Mouse (Mus musculus): ENCODE data around the gene Tnfrsf14.

Gene Tnfrsf14

DNA sequence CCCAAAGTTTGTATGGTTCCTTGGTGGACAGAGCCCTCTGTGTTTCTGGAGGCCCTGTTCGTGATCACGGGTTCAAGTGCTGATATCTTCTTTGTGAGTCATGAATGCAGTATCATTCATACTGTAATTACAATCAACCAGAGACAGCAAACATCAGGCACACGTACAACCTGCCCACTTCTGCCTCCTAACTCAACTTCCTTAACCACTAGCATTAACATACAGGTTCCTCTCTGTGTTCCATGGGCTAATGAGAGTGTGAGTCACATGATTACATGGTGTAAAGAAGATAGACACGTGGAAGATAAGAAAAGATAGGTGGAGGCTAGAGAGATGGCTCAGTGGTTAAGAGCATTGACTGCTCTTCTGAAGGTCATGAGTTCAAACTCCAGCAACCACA, 11.7 kb downstream of the Tnfrsf14 start:
- no peak for DNase-seq (ENCODE audit: low spot score)

DNA sequence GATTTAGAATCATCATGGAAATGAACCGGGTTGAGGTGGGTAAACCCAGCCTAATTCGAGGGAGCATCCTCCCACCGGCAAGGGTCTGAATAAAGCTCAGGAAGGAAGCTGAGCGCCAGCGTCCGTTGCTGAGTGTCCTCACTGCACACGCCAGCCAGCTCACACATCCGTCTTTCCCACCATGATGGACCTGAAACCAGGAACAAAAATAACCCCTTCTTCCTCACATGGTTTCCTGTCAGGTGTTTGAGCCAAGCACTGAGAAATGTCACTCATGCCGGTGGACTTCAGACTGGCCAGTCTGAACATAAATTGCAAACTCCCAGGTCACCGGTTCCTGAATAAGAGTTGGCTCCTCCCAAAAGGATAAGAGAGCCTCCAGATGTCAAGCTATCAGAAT, 13.1 kb downstream of the Tnfrsf14 start:
- DNase-seq (ENCODE audit: low spot score), result no peak

DNA sequence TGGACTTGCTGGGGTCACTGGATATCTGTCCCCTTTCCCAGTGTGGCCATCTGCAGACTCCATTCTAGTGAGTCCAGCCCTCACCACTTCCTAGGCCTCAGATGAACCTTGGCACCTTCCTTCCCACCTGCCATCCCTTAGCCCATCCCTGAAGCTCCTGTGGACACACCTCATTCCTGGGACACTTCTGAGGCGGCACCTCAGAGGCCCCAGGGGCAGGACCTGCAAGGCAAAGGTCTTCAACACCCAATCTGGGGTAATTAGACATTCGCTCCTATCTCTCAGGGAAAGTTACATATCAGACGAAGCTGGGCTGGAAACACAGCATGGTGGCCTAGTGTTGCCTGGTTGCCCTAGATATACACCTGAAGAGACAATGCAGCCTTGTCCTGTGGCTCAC, 13.7 kb downstream of the Tnfrsf14 start:
- no peak for DNase-seq (ENCODE audit: low spot score)

DNA sequence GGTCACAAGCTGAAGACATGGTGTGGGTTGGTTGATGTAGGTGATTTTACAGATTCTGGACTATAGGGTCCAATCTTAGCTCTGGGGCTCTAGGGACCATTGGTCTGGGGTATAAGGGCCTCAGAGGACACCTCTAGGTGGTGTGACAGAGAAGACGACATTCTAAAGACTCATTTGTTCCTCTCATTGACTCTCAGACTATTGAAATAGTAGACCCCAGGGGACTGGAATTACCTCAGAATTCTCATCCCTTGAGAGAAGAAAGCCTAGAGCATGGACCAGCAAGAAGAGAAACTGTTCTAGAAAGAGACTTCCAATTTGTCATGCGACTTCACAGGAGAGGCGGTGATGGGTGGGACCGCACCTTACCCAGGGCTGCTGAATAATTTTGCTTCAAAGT, 14.1 kb downstream of the Tnfrsf14 start:
- DNase-seq (ENCODE audit: low spot score), result no peak

DNA sequence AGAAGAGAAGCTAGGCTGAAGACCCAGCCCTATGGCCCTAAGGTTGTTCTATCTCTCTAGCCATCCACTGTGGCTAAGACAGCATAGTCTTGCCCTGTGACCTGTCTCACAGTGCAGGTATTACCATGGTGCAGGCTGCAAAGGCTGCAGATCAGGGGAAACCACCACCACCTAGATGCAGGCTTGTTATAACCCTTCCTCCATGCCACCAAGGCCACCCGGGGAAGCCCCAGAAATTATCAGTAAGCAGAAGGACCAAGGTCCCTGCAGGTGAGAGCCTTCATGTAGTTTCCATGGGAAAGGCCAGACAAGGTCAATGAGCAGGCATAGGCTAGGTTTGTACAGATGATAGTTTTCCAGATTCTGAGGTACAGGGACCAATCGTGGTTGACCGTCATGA, 14.5 kb downstream of the Tnfrsf14 start:
- no peak for DNase-seq (ENCODE audit: low spot score)

DNA sequence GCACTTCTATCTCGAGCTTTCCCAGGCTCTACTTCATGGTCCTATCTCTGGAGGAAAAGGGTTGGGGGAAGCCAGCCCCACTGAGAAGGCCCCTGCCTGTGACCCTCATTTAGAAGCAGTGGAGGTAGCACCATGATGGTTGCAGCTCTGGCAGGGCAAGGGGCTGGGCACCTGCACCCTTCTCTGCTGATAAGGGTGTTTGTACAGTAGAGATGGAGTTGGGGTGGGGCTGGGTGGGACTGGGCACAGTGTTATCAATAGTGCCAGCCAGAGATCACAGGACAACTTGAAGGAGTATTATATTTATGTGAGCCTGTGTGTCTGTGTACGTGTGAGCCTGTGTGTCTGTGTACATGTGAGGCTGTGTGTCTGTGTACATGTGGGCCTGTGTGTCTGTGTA, 16.7 kb downstream of the Tnfrsf14 start:
- no peak for DNase-seq (ENCODE audit: low spot score)

DNA sequence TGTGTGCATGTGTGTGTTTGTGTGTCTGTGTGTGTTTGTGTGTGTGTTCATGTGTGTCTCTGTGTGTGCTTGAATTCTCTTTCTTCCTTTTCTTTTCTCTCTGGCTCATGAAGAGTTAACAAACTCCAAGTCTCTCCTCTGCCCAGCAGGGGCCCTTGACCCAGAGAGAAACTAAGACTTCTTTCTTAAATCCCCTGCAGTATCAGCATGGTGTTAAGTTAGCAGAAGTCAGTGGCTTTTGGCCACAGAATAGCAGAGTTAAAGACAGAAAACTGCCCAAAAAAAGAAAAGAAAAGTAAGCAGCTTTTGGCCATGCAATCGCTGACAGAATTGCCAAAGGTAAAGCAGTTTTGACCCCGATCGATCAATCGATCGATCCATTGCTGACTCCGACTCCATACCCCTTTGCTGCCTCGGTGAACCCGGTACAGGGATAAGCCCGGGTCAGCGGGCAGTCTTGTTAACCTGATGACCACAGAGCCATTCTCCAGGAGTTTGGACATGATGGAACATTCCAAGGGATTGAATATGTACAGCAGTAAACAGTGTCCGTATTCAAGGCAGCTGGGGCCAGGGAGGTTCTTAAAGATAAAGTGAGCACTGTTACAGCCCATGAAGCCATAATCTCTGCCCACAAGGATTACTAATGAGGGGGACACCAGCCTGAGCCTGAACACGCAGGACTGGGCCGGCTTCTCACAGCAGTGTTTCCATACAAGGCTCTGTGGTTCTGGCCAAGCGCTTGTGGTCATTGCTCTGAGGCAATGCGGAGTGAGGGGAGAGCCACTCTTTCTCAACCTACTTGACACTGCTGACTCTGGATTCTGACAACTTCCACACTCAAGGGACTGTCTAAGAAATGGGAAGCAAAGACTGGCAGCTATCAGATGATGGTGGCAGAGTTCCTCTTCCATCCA, 17.5 kb downstream of the Tnfrsf14 start:
- DNase-seq (ENCODE audit: low spot score), result no peak

DNA sequence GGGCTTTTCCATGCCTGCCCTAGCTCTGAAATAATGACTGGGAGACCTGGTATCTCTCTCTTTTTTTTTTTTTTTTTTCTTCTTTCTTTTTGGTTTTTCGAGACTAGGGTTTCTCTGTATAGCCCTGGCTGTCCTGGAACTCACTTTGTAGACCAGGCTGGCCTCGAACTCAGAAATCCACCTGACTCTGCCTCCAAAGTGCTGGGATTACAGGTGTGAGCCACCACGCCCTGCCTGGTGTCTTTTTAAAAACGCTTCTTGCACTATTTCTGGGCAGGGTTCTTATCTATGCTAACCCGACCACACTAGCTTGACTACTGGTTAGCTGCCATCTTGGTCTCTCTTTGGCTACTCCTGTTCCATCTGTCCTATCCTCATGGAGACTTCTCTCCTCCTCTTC, 19.9 kb downstream of the Tnfrsf14 start:
- DNase-seq (ENCODE audit: low spot score), result no peak

DNA sequence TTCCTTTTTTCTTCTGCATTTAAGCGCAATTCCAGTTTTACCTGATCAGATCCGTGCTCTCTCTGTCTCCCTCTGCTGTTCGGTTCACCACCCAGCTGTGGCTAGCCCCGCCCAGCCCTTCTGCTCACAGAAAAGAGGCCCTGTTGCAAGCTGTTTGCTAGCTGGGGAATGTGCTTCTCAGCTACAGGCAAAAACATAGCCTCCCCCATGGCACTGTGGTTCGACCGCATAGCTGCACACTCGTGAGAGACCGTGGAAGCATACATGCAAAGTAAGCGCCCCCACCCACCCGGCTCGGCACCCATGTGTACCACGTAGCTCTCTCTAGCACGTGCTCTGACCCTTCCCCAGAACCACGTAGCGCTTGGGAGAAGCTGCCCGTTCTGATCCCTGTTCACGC, 20.5 kb downstream of the Tnfrsf14 start:
- DNase-seq (ENCODE audit: low spot score), result peak; percentile 67

DNA sequence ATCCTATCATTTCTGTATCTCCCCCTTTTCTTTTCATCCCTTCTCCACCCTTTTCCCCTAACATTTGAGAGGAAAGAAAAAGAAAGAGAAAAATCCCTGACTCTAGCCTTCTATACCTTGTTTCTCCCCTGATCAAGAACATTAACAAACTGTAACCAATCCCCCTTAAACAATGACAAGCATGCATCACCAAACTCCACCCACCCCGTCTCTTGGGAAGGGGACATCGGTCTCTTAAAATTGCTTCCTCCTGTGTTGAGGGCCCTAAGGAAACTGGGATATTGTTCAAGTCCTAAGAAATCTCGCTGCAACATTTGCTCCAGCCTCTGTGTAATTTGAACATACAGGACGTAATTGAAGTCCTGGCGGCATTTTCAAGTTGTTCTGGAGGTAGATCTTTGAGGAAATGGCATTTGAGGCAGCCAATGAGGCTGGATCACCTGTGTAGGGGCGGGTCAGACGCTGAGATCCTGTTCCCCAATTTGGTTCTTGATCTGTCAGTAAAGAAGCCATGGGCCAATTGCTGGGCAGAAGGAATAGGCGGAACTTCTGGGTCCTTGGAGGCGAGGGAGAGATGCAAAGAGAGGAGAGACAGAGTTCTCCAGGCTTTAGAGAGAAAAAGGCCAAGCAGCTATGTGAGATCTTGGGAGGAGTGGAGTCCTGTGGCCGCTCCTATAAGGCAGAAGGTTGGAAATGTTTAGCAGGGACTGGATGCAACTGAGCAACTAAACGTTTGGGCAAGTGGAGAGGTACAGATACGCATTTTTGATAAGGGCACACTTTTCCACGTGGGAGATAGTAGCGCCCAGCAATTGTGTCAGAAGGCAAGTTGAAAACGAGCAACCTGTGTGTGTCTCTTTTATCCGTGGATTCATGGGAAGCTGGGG, 23.9 kb downstream of the Tnfrsf14 start:
- peak; percentile 60 for DNase-seq (ENCODE audit: low spot score)

DNA sequence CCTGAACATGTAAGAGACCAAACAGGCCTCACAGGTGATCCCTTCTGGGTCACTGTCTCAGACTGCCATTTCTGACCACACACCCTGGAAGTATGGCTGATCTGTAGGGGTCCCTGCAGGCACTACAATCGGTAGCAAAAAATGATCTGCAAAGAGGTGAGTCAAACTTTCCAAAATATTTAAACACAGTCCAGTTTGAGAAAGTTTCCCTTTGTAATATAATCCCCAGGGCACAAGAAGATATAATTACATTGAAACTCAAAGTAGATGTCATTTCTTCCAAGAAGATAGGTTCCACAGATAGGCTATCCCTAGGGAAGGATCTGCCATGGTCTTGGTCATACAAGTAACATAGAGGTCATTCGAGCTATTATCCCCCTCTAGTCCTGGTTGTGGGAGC, 26.0 kb downstream of the Tnfrsf14 start:
- no peak for DNase-seq (ENCODE audit: low spot score)

DNA sequence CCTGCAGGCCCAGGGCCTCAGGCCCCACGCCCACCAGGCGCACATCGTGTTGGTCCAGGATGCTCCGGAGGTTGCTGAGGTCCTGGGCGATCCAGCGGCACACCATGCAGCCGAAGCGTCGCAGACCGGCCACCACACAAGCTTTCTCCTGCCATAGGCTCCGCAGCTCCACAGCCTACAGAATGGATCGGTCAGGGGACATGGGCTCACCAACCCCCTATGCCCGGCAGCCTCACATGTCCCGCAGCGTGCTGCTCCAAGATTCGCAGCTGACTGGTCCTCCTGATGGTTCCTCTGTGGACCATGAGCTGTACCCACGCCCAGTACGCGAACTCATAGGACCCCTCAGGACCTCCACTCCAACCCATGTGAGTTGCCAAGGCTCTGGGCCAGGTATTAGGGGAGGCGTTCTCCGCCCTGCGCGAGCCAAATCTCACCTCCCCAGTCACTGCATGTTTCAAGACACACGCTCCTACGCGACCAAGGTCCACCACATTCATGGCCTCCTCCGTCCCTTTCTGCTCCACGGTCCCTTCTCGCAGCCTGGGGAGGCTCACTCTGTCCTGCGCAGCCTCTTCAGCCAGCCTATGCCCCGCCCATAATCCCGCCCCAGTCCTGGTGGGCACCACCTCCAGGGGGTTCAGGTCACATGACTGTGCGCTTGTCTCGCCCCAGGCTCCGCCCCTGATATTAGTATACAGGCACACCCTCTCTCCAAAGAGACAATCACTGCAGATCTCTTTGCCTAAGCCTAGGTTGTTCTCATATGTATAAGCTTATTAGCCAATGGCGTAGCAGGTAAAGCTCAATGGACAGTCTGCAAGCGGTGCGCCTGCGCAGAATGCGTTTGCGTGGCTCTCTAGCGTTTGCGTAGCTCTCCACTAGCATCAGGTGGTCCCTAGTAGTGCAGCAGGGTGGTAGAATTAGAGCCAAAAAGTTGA, 29.6 kb downstream of the Tnfrsf14 start, which contains the start of gene Fam213b:
TSS of gene Fam213b (minus strand) at position 630 of the 941 bp plus-strand sequence.
- DNase-seq (ENCODE audit: low spot score), result peak; percentile 52

DNA sequence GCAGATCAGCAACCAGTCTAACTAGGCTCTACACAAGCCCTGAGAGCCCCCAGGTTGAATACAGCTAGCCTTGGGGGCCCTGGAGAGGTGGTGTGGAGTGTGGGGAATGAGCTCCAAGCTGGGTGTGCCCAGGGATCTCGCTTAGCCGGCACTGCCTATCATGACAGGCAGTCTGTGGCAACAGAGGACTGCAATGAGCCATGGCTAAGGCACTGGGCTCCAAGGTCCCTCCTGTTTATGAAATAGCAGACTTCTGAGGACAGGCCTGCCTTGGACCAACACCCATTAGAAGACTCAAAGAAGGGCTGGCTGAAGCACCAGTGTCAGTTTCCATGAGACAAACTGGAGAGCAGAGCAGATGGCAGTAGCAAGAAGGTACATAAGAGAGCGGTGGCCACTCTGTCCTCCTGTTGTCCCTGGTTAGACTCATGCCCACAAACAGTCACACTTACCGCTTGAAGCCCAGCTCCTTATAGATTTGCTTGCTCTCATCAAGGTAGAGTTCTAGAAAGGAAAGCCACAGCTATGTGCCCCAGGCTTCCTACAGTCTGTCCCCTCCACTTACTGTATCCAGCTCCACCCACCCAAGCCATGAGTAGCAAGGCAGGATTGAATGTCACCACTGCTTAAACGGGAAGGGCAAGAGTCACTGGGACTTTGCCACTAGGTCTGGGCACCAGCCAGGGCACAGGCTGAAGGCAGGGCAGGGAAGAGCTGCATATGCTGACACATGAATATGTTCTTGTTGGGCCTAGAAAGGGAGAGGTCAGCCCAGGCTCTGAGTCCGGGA, 30.5 kb downstream of the Tnfrsf14 start:
- no peak for DNase-seq (ENCODE audit: low spot score)

DNA sequence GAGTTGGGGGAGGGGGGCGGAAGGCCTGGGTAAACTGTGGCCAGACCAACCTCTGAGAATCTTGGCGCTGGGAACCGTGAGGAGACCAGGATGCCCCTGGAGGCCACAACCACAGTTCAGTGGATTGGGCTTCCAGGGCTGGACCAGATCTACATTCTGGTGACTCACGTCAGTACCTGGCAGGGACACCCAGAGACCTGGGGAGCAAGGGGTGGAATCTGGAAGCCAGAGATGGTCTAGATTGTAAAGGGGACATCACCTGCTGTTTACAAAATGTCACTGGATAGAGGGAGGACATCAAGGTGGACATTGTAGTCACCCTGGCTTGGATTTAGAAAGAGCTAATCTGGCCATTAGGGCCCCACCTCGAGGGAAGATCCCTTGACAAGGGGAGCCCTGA, 32.8 kb downstream of the Tnfrsf14 start:
- no peak for DNase-seq (ENCODE audit: low spot score)

DNA sequence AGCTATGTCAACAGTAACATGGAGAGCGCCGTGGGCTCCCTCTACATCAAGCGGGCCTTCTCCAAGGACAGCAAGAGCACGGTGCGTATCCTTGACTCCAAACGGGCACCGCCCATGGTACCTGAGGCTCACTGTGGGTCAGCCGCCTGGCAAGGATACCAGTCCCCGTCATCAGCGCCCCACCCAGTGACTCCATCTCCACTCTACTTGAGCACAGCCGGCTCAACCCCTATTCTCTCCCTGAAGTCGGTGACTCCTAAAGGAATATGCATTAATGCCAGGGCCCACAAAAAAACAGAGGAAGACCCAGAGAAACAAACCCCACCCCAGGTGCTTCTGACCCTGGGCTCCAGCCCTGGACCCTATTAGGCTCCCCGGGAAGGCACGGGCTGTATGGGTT, 37.5 kb downstream of the Tnfrsf14 start:
- DNase-seq (ENCODE audit: low spot score), result no peak

DNA sequence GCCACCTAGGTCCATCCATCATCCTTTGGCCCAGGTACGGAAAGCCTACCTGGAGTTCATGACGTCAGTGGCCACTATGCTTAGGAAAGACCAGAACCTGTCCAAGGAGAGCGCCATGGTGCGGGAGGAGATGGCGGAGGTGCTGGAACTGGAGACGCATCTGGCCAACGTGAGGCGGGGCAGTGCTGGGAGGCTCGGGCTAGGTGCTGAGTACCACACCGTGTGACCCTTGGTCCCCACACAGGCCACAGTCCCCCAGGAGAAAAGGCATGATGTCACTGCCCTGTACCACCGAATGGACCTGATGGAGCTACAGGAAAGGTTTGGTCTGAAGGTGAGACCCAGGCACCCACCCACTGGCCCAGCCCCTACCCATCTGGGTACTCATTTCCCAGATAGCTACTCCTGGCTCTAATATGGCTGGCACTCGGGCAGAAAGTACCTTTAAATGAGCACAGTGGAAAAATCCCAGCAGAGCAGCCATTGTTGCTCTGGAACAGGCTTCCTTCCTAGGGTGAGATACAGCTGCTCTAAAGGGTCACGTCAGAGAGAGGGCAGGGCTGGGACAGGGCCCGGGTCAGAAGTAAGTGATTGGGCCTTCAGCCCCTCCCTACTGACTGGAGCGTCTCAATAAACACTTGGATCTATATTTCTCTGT, 40.6 kb downstream of the Tnfrsf14 start:
- DNase-seq (ENCODE audit: low spot score), result no peak

DNA sequence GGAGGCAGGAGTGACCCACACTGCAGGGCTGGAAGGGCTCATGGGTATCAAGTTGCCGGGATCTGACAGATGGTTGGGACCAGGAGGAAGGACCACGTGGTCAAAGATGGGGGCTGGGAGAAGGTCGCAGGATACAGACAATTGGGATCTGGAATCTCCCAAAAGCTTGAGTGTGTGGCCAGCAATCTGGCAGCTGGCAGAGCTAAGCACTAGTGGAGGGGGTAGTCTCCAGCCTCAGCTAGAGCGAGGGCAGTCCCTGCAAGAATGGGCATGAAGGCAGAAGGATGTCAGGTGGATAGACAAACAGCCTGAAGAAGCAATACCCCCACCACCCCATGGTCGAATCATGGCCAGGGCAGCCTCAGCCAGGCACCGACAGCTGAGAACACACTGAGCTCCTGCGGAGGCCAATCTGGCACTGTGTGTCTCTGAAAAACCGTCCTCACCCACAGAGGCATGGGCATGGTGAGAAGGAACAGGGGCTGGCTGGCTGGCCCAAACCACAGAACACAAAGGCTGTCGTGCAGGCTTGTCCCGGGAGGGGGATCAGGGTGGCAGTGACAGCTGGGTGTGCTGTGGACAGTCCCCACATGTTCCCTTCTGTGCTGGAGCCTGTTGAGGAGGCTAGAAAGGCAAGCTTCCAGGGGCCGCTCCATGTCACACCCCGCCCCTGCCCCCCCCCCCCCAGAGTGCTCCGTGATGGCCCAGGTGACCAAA, 41.3 kb downstream of the Tnfrsf14 start:
- no peak for DNase-seq (ENCODE audit: low spot score)

DNA sequence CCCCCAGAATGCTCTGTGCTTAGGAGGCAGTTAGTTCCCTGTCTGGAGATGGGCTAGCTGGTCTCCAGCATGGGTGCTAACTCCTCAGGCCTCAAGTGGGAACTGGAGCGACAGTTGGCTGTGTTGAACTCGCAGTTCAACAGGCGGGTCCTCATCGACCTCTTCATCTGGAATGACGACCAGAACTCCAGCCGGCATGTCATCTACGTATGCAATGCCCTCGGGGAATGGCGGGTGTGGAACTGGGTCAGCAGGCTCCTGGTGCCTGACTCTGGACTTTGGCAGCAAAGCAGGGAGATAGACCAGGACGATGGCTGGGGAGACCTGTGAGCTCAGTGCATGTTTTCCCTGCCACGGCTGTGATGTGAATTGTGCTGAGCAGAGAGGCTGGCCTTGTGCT, 42.9 kb downstream of the Tnfrsf14 start:
- no peak for DNase-seq (ENCODE audit: low spot score)

DNA sequence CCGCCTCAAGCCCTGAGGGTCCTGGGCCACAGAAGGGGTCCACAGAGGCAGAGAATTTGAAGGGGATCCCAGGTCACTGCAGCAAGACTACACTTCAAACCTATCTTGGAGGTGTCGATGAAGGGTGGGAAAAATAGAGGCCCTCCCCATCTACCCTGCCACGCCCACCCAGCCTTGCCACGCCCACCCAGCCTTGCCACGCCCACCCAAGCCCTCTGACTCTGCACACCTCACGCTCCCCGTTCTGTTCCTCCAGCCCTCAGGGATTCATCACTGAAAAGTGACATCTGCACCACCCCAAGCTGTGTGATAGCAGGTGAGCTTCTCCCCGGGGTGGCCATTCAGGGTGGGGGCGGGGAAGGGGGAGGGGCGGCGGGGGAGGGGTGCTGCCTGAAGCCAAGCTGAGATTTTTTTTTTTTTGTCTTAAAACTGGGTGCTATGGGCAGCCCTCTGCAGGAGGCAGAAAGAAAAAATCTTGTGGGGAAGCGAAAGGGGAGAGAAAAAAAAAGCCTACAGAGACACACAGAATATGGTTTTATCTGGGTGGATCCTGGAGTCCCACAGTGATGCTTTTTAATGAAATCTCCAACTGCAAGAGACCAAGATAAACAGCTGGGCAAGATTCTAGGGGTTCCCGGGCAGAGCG, 46.2 kb downstream of the Tnfrsf14 start:
- no peak for DNase-seq (ENCODE audit: low spot score)

Data from urinary bladder, postnatal 25 days (tissue).